Mouse (Mus musculus): ENCODE results near the gene E130208F15Rik. TPM values are rescaled to one million over a fixed set of nuclear protein-coding genes. Genes with fewer than 3 reads are reported as not detected.

E130208F15Rik gene
- polyA plus RNA-seq, 1 experiment from 2014 or later: not detected

- ATAC-seq (no peak), DNase-seq (no peak)
- Histone ChIP-seq H3K27ac (ENCODE audit: low read depth) (no peak overlapping the region), H3K4me1 (ENCODE audit: insufficient read depth) (peaks cover 2% of the 10 kb centered on the region), H3K9me3 (ENCODE audit: low read length) (peaks cover 2% of the 10 kb centered on the region; the same call in 1 of the 2 replicates), H3K4me2 (ENCODE audit: low read depth, low read length) (no peak overlapping the region), H3K9ac (replicated peaks) (no peak overlapping the region), H3K36me3 (replicated peaks; ENCODE audit: insufficient read depth, low read length) (no peaks in the 10 kb centered on the region), H3K4me3 (ENCODE audit: low read depth, low read length) (no peak overlapping the region), H3K27me3 (ENCODE audit: insufficient read depth, low read length) (no peaks in the 10 kb centered on the region)
- 57% methylated on average over 10 of the region's 10 CpGs for WGBS (ENCODE audit: insufficient replicate concordance)
- TF ChIP-seq CTCF (IDR thresholded peaks at IDR 0.05; ENCODE audit: low read depth) (no peak), EP300 (IDR thresholded peaks at IDR 0.05; ENCODE audit: low read depth) (no peak)
Observed at GRCm38 (mm10) chr7:30328379-30328778, 6.8 kb downstream of the E130208F15Rik start.

GRCm38 (mm10) chr7:30331887-30332286, 10.3 kb downstream of the E130208F15Rik start:
- Histone ChIP-seq H3K27ac (ENCODE audit: low read depth) (no peak overlapping the region), H3K9ac (replicated peaks) (no peak overlapping the region), H3K4me3 (ENCODE audit: low read depth, low read length) (no peak overlapping the region), H3K4me1 (ENCODE audit: insufficient read depth) (peaks cover 8% of the 10 kb centered on the region), H3K27me3 (ENCODE audit: insufficient read depth, low read length) (peaks cover 10% of the 10 kb centered on the region; the same call in 1 of the 2 replicates), H3K36me3 (replicated peaks; ENCODE audit: insufficient read depth, low read length) (no peaks in the 10 kb centered on the region), H3K9me3 (ENCODE audit: low read length) (no peaks in the 10 kb centered on the region), H3K4me2 (ENCODE audit: low read depth, low read length) (no peak overlapping the region)
- WGBS (ENCODE audit: insufficient replicate concordance): 9% methylated on average over 13 of the region's 13 CpGs
- DNase-seq: peak; percentile 76
- peak; percentile 91 for TF ChIP-seq CTCF (IDR thresholded peaks at IDR 0.05; ENCODE audit: low read depth)
- TF ChIP-seq EP300 (IDR thresholded peaks at IDR 0.05; ENCODE audit: low read depth): no peak
- ATAC-seq: peak; percentile 86

GRCm38 (mm10) chr7:30332622-30333259, 11.2 kb downstream of the E130208F15Rik start:
- Histone ChIP-seq H3K9ac (replicated peaks) (no peak overlapping the region), H3K4me1 (ENCODE audit: insufficient read depth) (peaks cover 8% of the 10 kb centered on the region), H3K27ac (ENCODE audit: low read depth) (no peak overlapping the region), H3K9me3 (ENCODE audit: low read length) (no peaks in the 10 kb centered on the region), H3K27me3 (ENCODE audit: insufficient read depth, low read length) (peaks cover 10% of the 10 kb centered on the region; the same call in 1 of the 2 replicates), H3K4me2 (ENCODE audit: low read depth, low read length) (no peak overlapping the region), H3K36me3 (replicated peaks; ENCODE audit: insufficient read depth, low read length) (no peaks in the 10 kb centered on the region), H3K4me3 (ENCODE audit: low read depth, low read length) (no peak overlapping the region)
- TF ChIP-seq EP300 (IDR thresholded peaks at IDR 0.05; ENCODE audit: low read depth): no peak
- TF ChIP-seq CTCF (IDR thresholded peaks at IDR 0.05; ENCODE audit: low read depth): no peak
- ATAC-seq: no peak
- 43% methylated on average over 18 of the region's 18 CpGs for WGBS (ENCODE audit: insufficient replicate concordance)
- DNase-seq: no peak

- ATAC-seq (no peak), DNase-seq (peak; percentile 72)
- TF ChIP-seq CTCF (IDR thresholded peaks at IDR 0.05; ENCODE audit: low read depth) (no peak), EP300 (IDR thresholded peaks at IDR 0.05; ENCODE audit: low read depth) (no peak)
- WGBS (ENCODE audit: insufficient replicate concordance): 13% methylated on average over 4 of the region's 4 CpGs
- Histone ChIP-seq H3K4me1 (ENCODE audit: insufficient read depth) (peaks cover 8% of the 10 kb centered on the region), H3K9me3 (ENCODE audit: low read length) (no peaks in the 10 kb centered on the region), H3K36me3 (replicated peaks; ENCODE audit: insufficient read depth, low read length) (no peaks in the 10 kb centered on the region), H3K4me2 (ENCODE audit: low read depth, low read length) (no peak overlapping the region), H3K27me3 (ENCODE audit: insufficient read depth, low read length) (peaks cover 10% of the 10 kb centered on the region; the same call in 1 of the 2 replicates), H3K9ac (replicated peaks) (no peak overlapping the region), H3K27ac (ENCODE audit: low read depth) (no peak overlapping the region), H3K4me3 (ENCODE audit: low read depth, low read length) (no peak overlapping the region)
Observed at GRCm38 (mm10) chr7:30333436-30333835, 11.9 kb downstream of the E130208F15Rik start.

GRCm38 (mm10) chr7:30334563-30334962, 13.0 kb downstream of the E130208F15Rik start:
- DNase-seq: no peak
- Histone ChIP-seq H3K27me3 (ENCODE audit: insufficient read depth, low read length) (peaks cover 10% of the 10 kb centered on the region; the same call in 1 of the 2 replicates), H3K9me3 (ENCODE audit: low read length) (no peaks in the 10 kb centered on the region), H3K4me2 (ENCODE audit: low read depth, low read length) (no peak overlapping the region), H3K4me3 (ENCODE audit: low read depth, low read length) (no peak overlapping the region), H3K27ac (ENCODE audit: low read depth) (no peak overlapping the region), H3K4me1 (ENCODE audit: insufficient read depth) (peaks cover 8% of the 10 kb centered on the region), H3K9ac (replicated peaks) (no peak overlapping the region), H3K36me3 (replicated peaks; ENCODE audit: insufficient read depth, low read length) (no peaks in the 10 kb centered on the region)
- TF ChIP-seq EP300 (IDR thresholded peaks at IDR 0.05; ENCODE audit: low read depth) (no peak), CTCF (IDR thresholded peaks at IDR 0.05; ENCODE audit: low read depth) (no peak)
- 49% methylated on average over 5 of the region's 5 CpGs for WGBS (ENCODE audit: insufficient replicate concordance)
- ATAC-seq: no peak

GRCm38 (mm10) chr7:30335688-30336087, 14.1 kb downstream of the E130208F15Rik start:
- Histone ChIP-seq H3K27me3 (ENCODE audit: insufficient read depth, low read length) (peaks cover 10% of the 10 kb centered on the region; the same call in 1 of the 2 replicates), H3K27ac (ENCODE audit: low read depth) (no peak overlapping the region), H3K4me3 (ENCODE audit: low read depth, low read length) (no peak overlapping the region), H3K9me3 (ENCODE audit: low read length) (no peaks in the 10 kb centered on the region), H3K36me3 (replicated peaks; ENCODE audit: insufficient read depth, low read length) (no peaks in the 10 kb centered on the region), H3K4me2 (ENCODE audit: low read depth, low read length) (no peak overlapping the region), H3K4me1 (ENCODE audit: insufficient read depth) (peaks cover 8% of the 10 kb centered on the region), H3K9ac (replicated peaks) (no peak overlapping the region)
- DNase-seq: no peak
- no peak for TF ChIP-seq EP300 (IDR thresholded peaks at IDR 0.05; ENCODE audit: low read depth)
- no peak for TF ChIP-seq CTCF (IDR thresholded peaks at IDR 0.05; ENCODE audit: low read depth)
- no peak for ATAC-seq
- WGBS (ENCODE audit: insufficient replicate concordance): 77% methylated on average over 6 of the region's 6 CpGs

Measured in liver, postnatal 0 days (tissue).